Mouse (Mus musculus): Measurements from ENCODE around the gene Lifr. TPM values are rescaled to one million over a fixed set of nuclear protein-coding genes. Genes with fewer than 3 reads are reported as not detected.
A peak's percentile ranks its signal among the peaks of the same experiment; 100 is the strongest.

The Lifr gene
- polyA plus RNA-seq, 1 experiment from 2014 or later, result 17.5 TPM

- Histone ChIP-seq H3K4me1 (peaks cover 16% of the 10 kb centered on the region), H3K36me3 (no peaks in the 10 kb centered on the region), H3K4me3 (no peak overlapping the region), H3K9ac (no peak overlapping the region), H3K27me3 (no peaks in the 10 kb centered on the region), H3K27ac (no peak overlapping the region), H3K9me3 (no peaks in the 10 kb centered on the region), H3K4me2 (replicated peaks) (no peak overlapping the region; the same call in 1 of the 2 replicates)
- WGBS, result 37% methylated on average over 11 of the region's 11 CpGs
- ATAC-seq (ENCODE audit: low FRiP score, low read depth), result peak; percentile 63
These were observed 132.4 kb downstream of the Lifr start for GRCm38 (mm10) chr15:7222809-7223208.

GRCm38 (mm10) chr15:7224151-7224775 lies 133.8 kb downstream of the Lifr start:
- no peaks in the 10 kb centered on the region for H3K9me3 ChIP-seq
- no peak overlapping the region for H3K27ac ChIP-seq
- 82% methylated on average over 12 of the region's 12 CpGs for WGBS
- no peak for ATAC-seq (ENCODE audit: low FRiP score, low read depth)
- H3K4me1 ChIP-seq, result peaks cover 16% of the 10 kb centered on the region
- H3K4me2 ChIP-seq (replicated peaks), result no peak overlapping the region
- no peaks in the 10 kb centered on the region for H3K27me3 ChIP-seq
- H3K9ac ChIP-seq, result no peak overlapping the region
- no peak overlapping the region for H3K4me3 ChIP-seq
- H3K36me3 ChIP-seq, result no peaks in the 10 kb centered on the region

- WGBS, result 1% methylated on average over 5 of the region's 5 CpGs
- peak; percentile 82 for ATAC-seq (ENCODE audit: low FRiP score, low read depth)
- H3K4me3 ChIP-seq, result no peak overlapping the region
- no peaks in the 10 kb centered on the region for H3K36me3 ChIP-seq
- H3K4me1 ChIP-seq, result peaks cover 16% of the 10 kb centered on the region
- no peak overlapping the region for H3K9ac ChIP-seq
- no peak overlapping the region for H3K4me2 ChIP-seq (replicated peaks)
- H3K27ac ChIP-seq, result no peak overlapping the region
- no peaks in the 10 kb centered on the region for H3K27me3 ChIP-seq
- H3K9me3 ChIP-seq, result no peaks in the 10 kb centered on the region
These were observed 135.8 kb downstream of the Lifr start for GRCm38 (mm10) chr15:7226225-7226624.

GRCm38 (mm10) chr15:7233393-7234090 lies 143.1 kb downstream of the Lifr start:
- no peak for ATAC-seq (ENCODE audit: low FRiP score, low read depth)
- no peaks in the 10 kb centered on the region for H3K9me3 ChIP-seq
- no peaks in the 10 kb centered on the region for H3K4me1 ChIP-seq
- H3K36me3 ChIP-seq, result no peaks in the 10 kb centered on the region
- 75% methylated on average over 13 of the region's 13 CpGs for WGBS
- no peaks in the 10 kb centered on the region for H3K27me3 ChIP-seq
- H3K27ac ChIP-seq, result no peak overlapping the region
- no peak overlapping the region for H3K4me2 ChIP-seq (replicated peaks)
- no peak overlapping the region for H3K4me3 ChIP-seq
- no peak overlapping the region for H3K9ac ChIP-seq

GRCm38 (mm10) chr15:7239904-7240303 lies 149.5 kb downstream of the Lifr start:
- no peak overlapping the region for H3K4me3 ChIP-seq
- no peaks in the 10 kb centered on the region for H3K27me3 ChIP-seq
- H3K9ac ChIP-seq, result no peak overlapping the region
- no peaks in the 10 kb centered on the region for H3K4me1 ChIP-seq
- no peak overlapping the region for H3K4me2 ChIP-seq (replicated peaks)
- H3K27ac ChIP-seq, result no peak overlapping the region
- WGBS, result 86% methylated on average over 11 of the region's 11 CpGs
- no peaks in the 10 kb centered on the region for H3K9me3 ChIP-seq
- H3K36me3 ChIP-seq, result no peaks in the 10 kb centered on the region
- ATAC-seq (ENCODE audit: low FRiP score, low read depth), result no peak

GRCm38 (mm10) chr15:7240950-7241349 lies 150.5 kb downstream of the Lifr start:
- Histone ChIP-seq H3K4me2 (replicated peaks) (no peak overlapping the region), H3K36me3 (no peaks in the 10 kb centered on the region), H3K27ac (no peak overlapping the region), H3K27me3 (no peaks in the 10 kb centered on the region), H3K9me3 (no peaks in the 10 kb centered on the region), H3K4me3 (no peak overlapping the region), H3K4me1 (no peaks in the 10 kb centered on the region), H3K9ac (no peak overlapping the region)
- no peak for ATAC-seq (ENCODE audit: low FRiP score, low read depth)
- 81% methylated on average over 3 of the region's 3 CpGs for WGBS

- Histone ChIP-seq H3K4me1 (no peaks in the 10 kb centered on the region), H3K4me2 (replicated peaks) (no peak overlapping the region), H3K9me3 (no peaks in the 10 kb centered on the region), H3K36me3 (no peaks in the 10 kb centered on the region), H3K27me3 (no peaks in the 10 kb centered on the region), H3K9ac (no peak overlapping the region), H3K4me3 (no peak overlapping the region), H3K27ac (no peak overlapping the region)
- no peak for ATAC-seq (ENCODE audit: low FRiP score, low read depth)
- WGBS, result 77% methylated on average over 15 of the region's 15 CpGs
These were observed 151.9 kb downstream of the Lifr start for GRCm38 (mm10) chr15:7242161-7242850.

Other genes with a start within 250 kb of the Lifr start
- 0.64 and 0.70 TPM in 2 replicates for gene Osmr, start 215.6 kb upstream of the Lifr start, polyA plus RNA-seq (2015; fragmentation: Nextera tagmentation; extraction: Ambion mirVana)

All from limb, embryonic 13.5 days (tissue).